Mouse (Mus musculus): ENCODE measurements around the gene Mpdu1. TPM values are rescaled to one million over a fixed set of nuclear protein-coding genes. Genes with fewer than 3 reads are reported as not detected.

Gene Mpdu1
- polyA plus RNA-seq, 1 experiment from 2014 or later: 63.4 TPM

DNA sequence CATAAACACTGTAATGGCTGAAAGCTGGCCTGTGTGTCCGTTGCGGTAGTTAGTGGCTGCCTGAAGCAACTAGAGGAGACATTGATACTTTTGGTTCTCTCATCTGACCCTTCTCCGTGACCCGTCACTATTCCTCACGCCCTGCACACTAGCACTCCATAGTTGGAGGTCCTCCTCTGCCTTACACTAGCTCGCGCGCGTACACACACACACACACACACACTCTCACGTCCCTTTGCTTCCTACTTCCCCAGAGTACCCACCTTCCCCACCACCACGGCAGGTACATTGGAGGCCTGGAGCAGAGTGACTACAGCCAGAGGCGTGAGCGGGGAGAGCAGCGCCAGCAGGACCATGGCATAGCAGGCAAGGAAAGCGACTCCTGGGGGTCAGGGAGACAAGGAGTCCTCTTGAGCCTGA lies 5.0 kb downstream of the Mpdu1 start:
- H3K4me2 ChIP-seq (ENCODE audit: low read depth, low read length): no peak overlapping the region
- H3K4me3 ChIP-seq (ENCODE audit: low read depth, low read length): no peak overlapping the region
- H3K27me3 ChIP-seq (ENCODE audit: control insufficient read depth, insufficient read depth, low read length): no peaks in the 10 kb centered on the region
- H3K9me3 ChIP-seq (ENCODE audit: control insufficient read depth, low read length): no peaks in the 10 kb centered on the region
- ATAC-seq (ENCODE audit: low read depth): no peak
- 86% methylated on average over 15 of the region's 15 CpGs for WGBS
- H3K4me1 ChIP-seq (ENCODE audit: control insufficient read depth, insufficient read depth, low read length): peaks cover 8% of the 10 kb centered on the region; the same call in 1 of the 2 replicates
- H3K27ac ChIP-seq (ENCODE audit: low read depth, low read length): no peak overlapping the region
- no peak overlapping the region for H3K9ac ChIP-seq (replicated peaks; ENCODE audit: low read depth, low read length)
- H3K36me3 ChIP-seq (ENCODE audit: control insufficient read depth, insufficient read depth, low read length): peaks cover 24% of the 10 kb centered on the region

DNA sequence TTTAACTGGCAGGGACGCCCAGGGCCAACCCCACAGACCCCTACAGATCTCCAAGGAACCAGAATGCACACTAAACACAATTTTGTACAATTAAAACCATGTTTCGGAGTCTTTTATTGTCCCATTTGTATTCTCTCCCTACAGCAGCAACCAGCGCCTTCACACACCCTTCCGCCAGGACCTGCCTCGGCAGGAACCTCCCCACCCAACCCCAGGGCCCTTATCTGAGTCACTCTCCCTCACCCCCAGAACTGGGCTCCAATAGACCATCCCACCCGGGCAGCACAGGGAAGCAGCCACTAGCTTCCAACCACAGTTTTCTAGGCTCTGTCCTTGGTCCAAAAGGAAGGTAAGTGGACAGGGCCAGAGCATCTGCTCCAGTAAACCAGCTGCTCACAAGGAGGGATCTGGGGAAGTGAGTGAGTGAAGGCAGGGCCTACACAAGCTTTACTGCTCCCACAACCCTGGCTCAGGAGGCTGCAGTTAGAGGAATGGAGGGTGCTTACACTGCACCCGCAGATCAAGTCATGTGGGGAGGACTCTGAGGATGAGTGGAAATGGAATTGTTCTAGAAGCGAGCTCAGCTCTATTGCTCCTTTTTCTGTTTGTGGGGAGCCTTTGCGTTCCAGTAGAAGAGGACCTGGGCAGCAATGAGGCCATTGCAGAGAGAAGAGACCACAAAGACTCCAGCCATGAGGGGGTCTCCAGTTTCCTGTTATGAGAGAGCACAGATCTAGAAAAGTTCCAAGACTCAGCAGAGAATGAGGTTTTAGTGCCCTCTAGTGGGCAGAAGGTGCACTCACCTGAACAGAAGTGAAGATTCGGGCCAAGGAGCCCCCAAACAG lies 5.6 kb downstream of the Mpdu1 start:
- peaks cover 8% of the 10 kb centered on the region; the same call in 1 of the 2 replicates for H3K4me1 ChIP-seq (ENCODE audit: control insufficient read depth, insufficient read depth, low read length)
- H3K27ac ChIP-seq (ENCODE audit: low read depth, low read length): no peak overlapping the region
- H3K9ac ChIP-seq (replicated peaks; ENCODE audit: low read depth, low read length): no peak overlapping the region
- H3K27me3 ChIP-seq (ENCODE audit: control insufficient read depth, insufficient read depth, low read length): no peaks in the 10 kb centered on the region
- WGBS: 78% methylated on average over 10 of the region's 10 CpGs
- H3K36me3 ChIP-seq (ENCODE audit: control insufficient read depth, insufficient read depth, low read length): peaks cover 30% of the 10 kb centered on the region
- no peak overlapping the region for H3K4me3 ChIP-seq (ENCODE audit: low read depth, low read length)
- ATAC-seq (ENCODE audit: low read depth): no peak; the same call in 1 of the 2 replicates
- H3K9me3 ChIP-seq (ENCODE audit: control insufficient read depth, low read length): no peaks in the 10 kb centered on the region
- H3K4me2 ChIP-seq (ENCODE audit: low read depth, low read length): no peak overlapping the region

DNA sequence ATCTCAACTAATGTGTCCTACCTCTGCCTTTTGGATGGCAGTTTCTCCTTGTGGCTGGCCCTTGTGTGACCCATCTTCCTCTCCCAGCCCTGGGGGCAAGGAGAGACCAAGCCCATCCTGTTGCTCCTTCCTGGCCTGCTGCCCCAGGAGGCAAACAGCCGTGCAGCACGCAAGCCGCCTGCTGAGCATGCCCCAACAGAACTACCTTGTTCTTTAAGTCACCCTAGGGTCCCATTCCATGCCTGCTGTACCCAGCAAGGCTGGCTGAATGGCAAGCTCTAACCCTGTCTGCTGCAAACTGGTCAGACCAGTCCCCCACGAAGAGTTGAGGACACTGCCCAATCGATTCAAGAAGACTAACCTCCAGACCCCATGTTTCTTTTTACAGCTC lies 6.4 kb downstream of the Mpdu1 start:
- Histone ChIP-seq H3K9me3 (ENCODE audit: control insufficient read depth, low read length) (no peaks in the 10 kb centered on the region), H3K27me3 (ENCODE audit: control insufficient read depth, insufficient read depth, low read length) (no peaks in the 10 kb centered on the region), H3K4me3 (ENCODE audit: low read depth, low read length) (no peak overlapping the region), H3K4me1 (ENCODE audit: control insufficient read depth, insufficient read depth, low read length) (0 out of 2 replicates have a peak, but pooled peaks cover 2% of the 10 kb centered on the region), H3K9ac (replicated peaks; ENCODE audit: low read depth, low read length) (no peak overlapping the region), H3K27ac (ENCODE audit: low read depth, low read length) (no peak overlapping the region), H3K4me2 (ENCODE audit: low read depth, low read length) (no peak overlapping the region), H3K36me3 (ENCODE audit: control insufficient read depth, insufficient read depth, low read length) (peaks cover 37% of the 10 kb centered on the region)
- 79% methylated on average over 5 of the region's 5 CpGs for whole genome bisulfite sequencing
- ATAC-seq (ENCODE audit: low read depth): no peak

DNA sequence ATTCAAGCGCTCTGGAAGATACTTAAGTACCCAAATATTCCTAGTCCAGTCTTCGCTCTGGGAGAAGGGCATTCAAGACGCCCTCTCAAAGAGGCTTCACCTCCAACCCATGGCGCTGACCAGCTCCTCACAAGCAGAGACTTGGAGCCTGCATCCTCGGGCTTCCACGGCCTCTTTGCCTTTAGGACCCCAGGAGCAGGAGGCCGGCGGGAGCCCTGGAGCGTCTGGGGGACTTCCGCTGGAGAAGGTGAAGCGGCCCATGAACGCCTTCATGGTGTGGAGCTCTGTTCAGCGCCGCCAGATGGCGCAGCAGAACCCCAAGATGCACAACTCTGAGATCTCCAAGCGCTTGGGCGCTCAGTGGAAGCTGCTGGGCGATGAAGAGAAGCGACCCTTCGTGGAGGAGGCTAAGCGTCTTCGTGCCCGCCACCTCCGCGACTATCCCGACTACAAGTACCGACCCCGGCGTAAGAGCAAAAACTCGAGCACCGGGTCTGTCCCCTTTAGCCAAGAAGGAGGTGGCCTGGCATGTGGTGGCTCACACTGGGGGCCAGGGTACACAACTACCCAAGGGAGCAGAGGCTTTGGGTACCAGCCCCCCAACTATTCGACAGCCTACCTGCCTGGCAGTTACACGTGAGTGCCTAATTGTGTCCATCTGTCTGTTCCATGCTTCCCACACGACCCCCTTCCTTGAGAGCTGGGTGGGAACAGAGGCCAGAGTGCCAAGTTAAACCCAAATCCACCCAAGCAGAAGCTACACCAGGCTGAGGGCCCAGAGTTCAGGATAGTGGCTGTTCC lies 7.0 kb downstream of the Mpdu1 start, which contains the start of gene Sox15:
Sox15 (plus strand) TSS at position 51 of the 801 bp plus-strand sequence.
- Histone ChIP-seq H3K4me2 (ENCODE audit: low read depth, low read length) (no peak within 1 kb of the TSS), H3K27me3 (ENCODE audit: control insufficient read depth, insufficient read depth, low read length) (no peaks in the 10 kb centered on the region), H3K4me3 (ENCODE audit: low read depth, low read length) (no peak within 1 kb of the TSS), H3K27ac (ENCODE audit: low read depth, low read length) (no peak within 1 kb of the TSS), H3K9ac (replicated peaks; ENCODE audit: low read depth, low read length) (no peak within 1 kb of the TSS), H3K4me1 (ENCODE audit: control insufficient read depth, insufficient read depth, low read length) (0 out of 2 replicates have a peak, but pooled peaks cover 2% of the 10 kb centered on the region), H3K36me3 (ENCODE audit: control insufficient read depth, insufficient read depth, low read length) (peaks cover 43% of the 10 kb centered on the region), H3K9me3 (ENCODE audit: control insufficient read depth, low read length) (no peaks in the 10 kb centered on the region)
- WGBS: 23% methylated on average over 34 of the region's 34 CpGs
- ATAC-seq (ENCODE audit: low read depth): peak; percentile 79

DNA sequence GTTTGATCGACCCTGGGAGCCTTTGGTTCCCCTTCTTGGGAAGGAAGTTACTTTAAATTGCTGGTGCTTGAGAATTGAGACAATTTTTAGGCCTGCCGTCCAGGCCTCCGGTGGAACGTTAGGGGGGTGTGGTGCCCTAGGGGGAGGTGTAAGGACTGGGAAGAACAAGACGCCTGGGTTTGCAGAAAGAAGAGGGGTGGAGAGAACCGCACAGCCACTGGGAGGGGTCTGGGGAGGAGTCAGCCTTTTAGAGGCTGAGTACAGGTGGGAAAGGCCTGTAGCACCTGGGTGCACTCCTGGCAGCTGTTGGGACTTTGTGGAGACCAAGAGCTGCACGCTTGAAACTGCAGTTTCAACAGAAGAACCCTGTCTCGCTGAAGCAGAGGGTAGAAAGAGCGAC lies 7.7 kb downstream of the Mpdu1 start:
- Histone ChIP-seq H3K4me1 (ENCODE audit: control insufficient read depth, insufficient read depth, low read length) (0 out of 2 replicates have a peak, but pooled peaks cover 2% of the 10 kb centered on the region), H3K9ac (replicated peaks; ENCODE audit: low read depth, low read length) (no peak overlapping the region), H3K4me2 (ENCODE audit: low read depth, low read length) (no peak overlapping the region), H3K27ac (ENCODE audit: low read depth, low read length) (no peak overlapping the region), H3K4me3 (ENCODE audit: low read depth, low read length) (no peak overlapping the region), H3K27me3 (ENCODE audit: control insufficient read depth, insufficient read depth, low read length) (no peaks in the 10 kb centered on the region), H3K36me3 (ENCODE audit: control insufficient read depth, insufficient read depth, low read length) (peaks cover 50% of the 10 kb centered on the region), H3K9me3 (ENCODE audit: control insufficient read depth, low read length) (no peaks in the 10 kb centered on the region)
- no peak for ATAC-seq (ENCODE audit: low read depth)
- WGBS: 47% methylated on average over 9 of the region's 9 CpGs

DNA sequence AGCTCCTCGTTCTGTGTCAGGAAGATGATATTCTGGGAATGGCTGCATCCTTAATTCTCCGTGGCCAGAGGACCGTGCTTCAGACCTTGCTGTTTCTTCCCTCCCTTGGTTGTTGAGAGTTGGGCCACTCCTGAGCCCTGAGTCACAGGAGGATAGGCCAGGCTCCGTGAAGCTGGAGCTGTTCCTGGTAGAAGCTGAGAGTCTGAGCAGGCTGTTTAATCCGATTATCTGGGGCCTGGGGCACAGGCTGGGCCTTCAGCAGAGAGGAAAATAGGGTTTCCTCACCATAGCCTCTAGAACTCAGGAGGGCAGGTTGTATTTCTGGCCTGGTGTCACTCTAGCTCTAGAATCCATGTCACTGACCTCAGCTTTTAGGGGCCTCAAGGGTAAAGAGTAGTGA lies 9.0 kb downstream of the Mpdu1 start:
- no peak overlapping the region for H3K4me2 ChIP-seq (ENCODE audit: low read depth, low read length)
- no peak overlapping the region for H3K27ac ChIP-seq (ENCODE audit: low read depth, low read length)
- WGBS: 82% methylated on average over 5 of the region's 5 CpGs

DNA sequence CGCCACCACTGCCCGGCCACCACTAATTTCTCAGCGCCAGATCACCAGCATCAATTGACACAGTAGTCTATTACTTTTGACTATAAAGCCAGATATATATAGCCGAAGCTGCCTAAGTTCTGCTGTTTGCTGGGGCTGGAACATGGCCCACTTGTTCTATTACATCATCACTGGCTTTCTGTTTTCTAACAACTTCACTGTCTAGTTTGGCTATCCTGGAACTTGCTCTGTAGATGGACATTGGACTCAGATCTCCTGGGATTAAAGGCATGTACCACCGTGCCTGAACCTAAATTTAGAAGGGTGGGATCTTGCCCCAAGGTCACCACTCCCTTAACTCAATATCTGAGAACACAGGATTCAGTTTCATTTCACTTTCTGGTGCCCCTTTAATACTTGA lies 16.6 kb downstream of the Mpdu1 start:
- H3K4me2 ChIP-seq (ENCODE audit: low read depth, low read length): no peak overlapping the region
- H3K9ac ChIP-seq (replicated peaks; ENCODE audit: low read depth, low read length): no peak overlapping the region
- no peak for ATAC-seq (ENCODE audit: low read depth)
- H3K4me1 ChIP-seq (ENCODE audit: control insufficient read depth, insufficient read depth, low read length): no peaks in the 10 kb centered on the region
- no peaks in the 10 kb centered on the region for H3K27me3 ChIP-seq (ENCODE audit: control insufficient read depth, insufficient read depth, low read length)
- H3K9me3 ChIP-seq (ENCODE audit: control insufficient read depth, low read length): no peaks in the 10 kb centered on the region
- 96% methylated on average over 5 of the region's 5 CpGs for WGBS
- H3K36me3 ChIP-seq (ENCODE audit: control insufficient read depth, insufficient read depth, low read length): peaks cover 80% of the 10 kb centered on the region
- H3K27ac ChIP-seq (ENCODE audit: low read depth, low read length): no peak overlapping the region
- H3K4me3 ChIP-seq (ENCODE audit: low read depth, low read length): no peak overlapping the region

More for the DNA sequence above, 9.0 kb downstream of the Mpdu1 start:
- Histone ChIP-seq H3K4me1 (ENCODE audit: control insufficient read depth, insufficient read depth, low read length) (0 out of 2 replicates have a peak, but pooled peaks cover 2% of the 10 kb centered on the region), H3K27me3 (ENCODE audit: control insufficient read depth, insufficient read depth, low read length) (no peaks in the 10 kb centered on the region), H3K4me3 (ENCODE audit: low read depth, low read length) (no peak overlapping the region), H3K9ac (replicated peaks; ENCODE audit: low read depth, low read length) (no peak overlapping the region), H3K36me3 (ENCODE audit: control insufficient read depth, insufficient read depth, low read length) (peaks cover 55% of the 10 kb centered on the region), H3K9me3 (ENCODE audit: control insufficient read depth, low read length) (no peaks in the 10 kb centered on the region)
- no peak for ATAC-seq (ENCODE audit: low read depth)

DNA sequence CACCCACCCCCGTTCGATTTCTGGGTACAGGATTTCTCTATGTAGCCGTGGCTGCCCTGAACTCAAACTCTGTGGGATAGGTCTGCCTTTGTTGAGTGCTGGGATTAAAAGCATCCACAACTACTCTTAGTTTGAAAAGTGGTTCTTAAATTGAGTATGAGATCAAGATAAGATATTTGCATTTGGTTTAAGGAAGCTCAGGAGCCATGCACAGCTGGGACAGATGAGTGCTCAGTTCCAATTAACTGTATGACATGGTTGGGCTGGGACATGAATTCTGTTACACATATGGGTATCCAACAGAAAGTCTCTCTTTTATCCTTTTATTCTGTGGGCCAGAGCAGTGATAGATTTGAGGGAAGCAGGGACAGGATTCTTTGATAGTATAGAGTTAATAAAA lies 27.0 kb downstream of the Mpdu1 start:
- Histone ChIP-seq H3K27ac (ENCODE audit: low read depth, low read length) (no peak overlapping the region), H3K4me1 (ENCODE audit: control insufficient read depth, insufficient read depth, low read length) (peaks cover 18% of the 10 kb centered on the region), H3K27me3 (ENCODE audit: control insufficient read depth, insufficient read depth, low read length) (no peaks in the 10 kb centered on the region), H3K4me2 (ENCODE audit: low read depth, low read length) (0 out of 2 replicates have a peak overlapping the region, but pooled peaks have one; percentile 17), H3K4me3 (ENCODE audit: low read depth, low read length) (no peak overlapping the region), H3K9ac (replicated peaks; ENCODE audit: low read depth, low read length) (no peak overlapping the region; the same call in 1 of the 2 replicates), H3K36me3 (ENCODE audit: control insufficient read depth, insufficient read depth, low read length) (peaks cover 8% of the 10 kb centered on the region; the same call in 1 of the 2 replicates), H3K9me3 (ENCODE audit: control insufficient read depth, low read length) (no peaks in the 10 kb centered on the region)
- ATAC-seq (ENCODE audit: low read depth): no peak
- WGBS: 88% methylated on average over 3 of the region's 3 CpGs

Data from neural tube, embryonic 14.5 days (tissue).